8 mouse cellular contexts compared by ENCODE assay signal in the genomic region with DNA sequence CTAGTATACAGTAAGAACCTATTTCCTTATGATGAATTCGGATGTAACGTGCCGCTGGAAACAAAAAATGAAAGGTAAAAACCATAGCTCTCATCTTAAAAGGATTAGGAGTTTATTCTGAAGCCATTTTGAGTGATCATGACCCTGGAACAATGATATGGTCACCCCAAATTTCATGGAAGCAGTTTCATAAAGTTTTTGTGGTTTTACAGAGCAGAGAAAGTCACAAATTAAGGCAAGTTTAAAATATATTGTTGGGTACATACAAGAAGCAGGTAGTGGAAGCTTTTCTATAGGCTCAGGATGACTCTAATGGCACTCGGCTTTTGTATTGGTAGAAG. TPM values are rescaled to one million over a fixed set of nuclear protein-coding genes. Genes with fewer than 3 reads are reported as not detected.
DNase-seq lines count a peak whose midpoint lies in the region; ATAC-seq and TF ChIP-seq lines count a peak whose summit lies in the region.

No protein-coding gene starts in this region.

- peak overlapping the region; percentile 49 for H3K4me2 ChIP-seq in forebrain, embryonic 15.5 days (replicated peaks)
- H3K4me2 ChIP-seq in liver, postnatal 0 days (ENCODE audit: low read depth, low read length): peak overlapping the region; percentile 82

- DNase-seq in gastrocnemius, adult 2 months: no peak
- DNase-seq in gastrocnemius, adult 8-10 months (ENCODE audit: low spot score in 2 of 2): no peak
- no peak for DNase-seq in liver, postnatal 0 days
- no peak for DNase-seq in right cerebral cortex, postnatal 10 days (ENCODE audit: low spot score in 2 of 2)
- DNase-seq in left cerebral cortex, postnatal 4 days: no peak
- DNase-seq in thymus, postnatal 36 days: no peak

- 25% methylated on average over 4 of the region's 4 CpGs for whole genome bisulfite sequencing in forebrain, embryonic 15.5 days
- WGBS in liver, postnatal 0 days (ENCODE audit: insufficient replicate concordance): 13% methylated on average over 4 of the region's 4 CpGs

- intact Hi-C loops in gastrocnemius, adult 2 months (cut with DNase I): loop anchor here (5.0 kb wide), 2 partner anchors 111 to 154 kb away; no protein-coding TSS in a partner anchor
- intact Hi-C loops in left cerebral cortex, postnatal 4 days (cut with DNase I): no loop called here

- TF ChIP-seq EP300 in liver, postnatal 0 days (IDR thresholded peaks at IDR 0.05; ENCODE audit: low read depth): no peak

- H3K36me3 ChIP-seq in forebrain, embryonic 15.5 days: peaks cover 8% of the 10 kb centered on the region; the same call in 1 of the 2 replicates
- H3K36me3 ChIP-seq in liver, postnatal 0 days (replicated peaks; ENCODE audit: insufficient read depth, low read length): peaks cover 16% of the 10 kb centered on the region

- peaks cover 17% of the 10 kb centered on the region for H3K4me1 ChIP-seq in forebrain, embryonic 15.5 days
- H3K4me1 ChIP-seq in liver, postnatal 0 days (ENCODE audit: insufficient read depth): peaks cover 3% of the 10 kb centered on the region

- no peak for TF ChIP-seq CTCF in gastrocnemius, adult 2 months (IDR thresholded peaks at IDR 0.05)
- no peak for TF ChIP-seq CTCF in liver, postnatal 0 days (IDR thresholded peaks at IDR 0.05; ENCODE audit: low read depth)

- peak overlapping the region; percentile 99 for H3K27ac ChIP-seq in gastrocnemius, adult 2 months
- H3K27ac ChIP-seq in forebrain, embryonic 15.5 days (replicated peaks): peak overlapping the region; percentile 90
- peak overlapping the region; percentile 100 for H3K27ac ChIP-seq in liver, postnatal 0 days (ENCODE audit: low read depth)

- H3K9ac ChIP-seq in forebrain, embryonic 15.5 days (replicated peaks): peak overlapping the region; percentile 69
- H3K9ac ChIP-seq in liver, postnatal 0 days (replicated peaks): peak overlapping the region; percentile 97

- H3K9me3 ChIP-seq in forebrain, embryonic 15.5 days: no peaks in the 10 kb centered on the region
- no peaks in the 10 kb centered on the region for H3K9me3 ChIP-seq in liver, postnatal 0 days (ENCODE audit: low read length)

- peak; percentile 2 for ATAC-seq in CD4-positive, CD25-positive, alpha-beta regulatory T cell, adult 4 months
- ATAC-seq in forebrain, embryonic 15.5 days (replicated peaks): no peak
- no peak for ATAC-seq in liver, postnatal 0 days

- H3K27me3 ChIP-seq in forebrain, embryonic 15.5 days: no peaks in the 10 kb centered on the region
- H3K27me3 ChIP-seq in liver, postnatal 0 days (ENCODE audit: insufficient read depth, low read length): no peaks in the 10 kb centered on the region

- H3K4me3 ChIP-seq in gastrocnemius, adult 2 months: peak overlapping the region; percentile 82
- H3K4me3 ChIP-seq in forebrain, embryonic 15.5 days: peak overlapping the region; percentile 59
- peak overlapping the region; percentile 86 for H3K4me3 ChIP-seq in liver, postnatal 0 days (ENCODE audit: low read depth, low read length)

RNA-seq across cellular contexts. Expression of gene Cr1l, which starts 0.3 kb away (rescaled TPM):
- total RNA-seq in gastrocnemius, adult 2 months (2021): 10 to 100 TPM; 36.7 to 42.2 TPM
- 10 to 100 TPM; 27.6 to 33.5 (median 31.3) TPM for total RNA-seq in gastrocnemius, adult 8-10 months (2022)
- 100 to 1,000 TPM; 135 to 168 TPM for polyA plus RNA-seq in CD4-positive, CD25-positive, alpha-beta regulatory T cell, adult 4 months (2017; shearing (Covaris generic))
- 46.4 and 48.3 TPM in 2 replicates for polyA plus RNA-seq in forebrain, embryonic 15.5 days (2015; fragmentation: Nextera tagmentation; extraction: Ambion mirVana)
- 57.4 and 57.7 TPM in 2 replicates for polyA plus RNA-seq in liver, postnatal 0 days (2015; fragmentation: Nextera tagmentation; extraction: Ambion mirVana)
- 10 to 100 TPM; 43.3 to 50.4 TPM for total RNA-seq in left cerebral cortex, postnatal 4 days (2021)

RNA-seq across cellular contexts. Expression of gene Cd46, which starts 39.6 kb away (rescaled TPM):
- total RNA-seq in gastrocnemius, adult 2 months (2021): 1 to 10 TPM; 1.9 TPM
- 1 to 10 TPM in 2 of 4 experiments, under 1 TPM in 2; 0.76 to 1.3 (median 0.96) TPM for total RNA-seq in gastrocnemius, adult 8-10 months (2022)
- polyA plus RNA-seq in CD4-positive, CD25-positive, alpha-beta regulatory T cell, adult 4 months (2017; shearing (Covaris generic)): 1 to 10 TPM; 3.2 to 3.9 TPM
- 1.2 and 1.3 TPM in 2 replicates for polyA plus RNA-seq in forebrain, embryonic 15.5 days (2015; fragmentation: Nextera tagmentation; extraction: Ambion mirVana)
- polyA plus RNA-seq in liver, postnatal 0 days (2015; fragmentation: Nextera tagmentation; extraction: Ambion mirVana): 0.30 and 0.36 TPM in 2 replicates
- 1 to 10 TPM; 6.7 to 9.0 TPM for total RNA-seq in left cerebral cortex, postnatal 4 days (2021)

RNA-seq across cellular contexts. Expression of gene Cr2, which starts 44.9 kb away (rescaled TPM):
- not detected for total RNA-seq in gastrocnemius, adult 2 months (2021)
- not detected for total RNA-seq in gastrocnemius, adult 8-10 months (2022)
- 1 to 10 TPM; 2.5 to 3.5 TPM for polyA plus RNA-seq in CD4-positive, CD25-positive, alpha-beta regulatory T cell, adult 4 months (2017; shearing (Covaris generic))
- polyA plus RNA-seq in forebrain, embryonic 15.5 days (2015; fragmentation: Nextera tagmentation; extraction: Ambion mirVana): 0.46 and 0.56 TPM in 2 replicates
- polyA plus RNA-seq in liver, postnatal 0 days (2015; fragmentation: Nextera tagmentation; extraction: Ambion mirVana): 0.04 and 0.20 TPM in 2 replicates
- total RNA-seq in left cerebral cortex, postnatal 4 days (2021): 1 to 10 TPM; 3.6 to 4.2 TPM

Comparison
In these comparisons a context has a peak if more than half of its experiments do, and no peak if none do; other contexts are left out.
1. RNA of gene Cr2, which starts 44.9 kb away (total RNA-seq): 3.6 to 4.2 TPM in left cerebral cortex, postnatal 4 days; not detected in gastrocnemius, adult 2 months and not detected in gastrocnemius, adult 8-10 months; every median in the first group is over 4 times any median in the second.
2. Peak in every context shown above with its lines, with median percentiles within 50 percentile points of each other: H3K27ac ChIP-seq and H3K4me3 ChIP-seq.